Mouse (Mus musculus) kidney, postnatal 10 days (tissue): Measurements from ENCODE around the gene Scube2.

Source experiments
- DNase-seq: peaks from one replicate; pipeline ENCODE4 v3.0.0; 2021; ENCODE audit warnings: mixed read lengths

Scube2 gene

DNA sequence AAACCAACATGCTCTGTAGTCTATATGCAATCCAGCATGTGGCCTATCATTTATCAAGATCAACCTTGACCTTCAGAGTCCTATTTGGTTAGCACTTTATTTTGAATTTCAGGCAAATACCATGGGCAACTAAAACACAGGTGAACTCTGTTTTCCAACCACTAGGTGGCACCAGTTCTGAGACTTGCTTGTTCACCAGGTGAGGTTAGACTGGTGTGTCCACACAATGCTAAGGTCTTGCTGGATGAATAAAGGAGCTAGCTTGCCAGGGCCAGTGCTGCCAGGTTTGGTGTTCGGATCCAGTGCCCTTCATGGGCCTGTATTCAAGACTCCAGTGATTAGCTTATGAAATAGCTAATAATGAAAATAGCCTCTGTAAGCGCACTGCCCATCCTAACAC lies 72.7 kb downstream of the Scube2 start:
- DNase-seq, result peak; percentile 73

DNA sequence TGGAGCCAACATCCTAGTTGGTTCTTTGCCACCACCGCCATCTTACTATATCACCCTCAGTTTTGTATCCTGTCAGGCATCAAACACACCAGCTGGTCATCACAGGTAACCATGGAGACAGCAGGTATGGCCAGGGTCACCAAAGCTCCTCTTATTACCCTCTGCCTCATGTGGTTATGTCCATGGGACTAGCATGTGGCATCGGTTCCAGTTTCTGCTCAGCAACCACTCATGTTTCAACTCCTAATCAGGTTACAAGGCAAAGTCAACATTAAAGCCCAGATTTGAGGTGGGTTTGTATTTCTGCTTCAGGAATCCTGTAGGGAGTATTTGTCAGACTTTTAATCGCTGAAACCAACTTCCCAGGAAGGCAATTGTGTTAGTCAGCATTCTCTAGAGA lies 74.7 kb downstream of the Scube2 start:
- no peak for DNase-seq

DNA sequence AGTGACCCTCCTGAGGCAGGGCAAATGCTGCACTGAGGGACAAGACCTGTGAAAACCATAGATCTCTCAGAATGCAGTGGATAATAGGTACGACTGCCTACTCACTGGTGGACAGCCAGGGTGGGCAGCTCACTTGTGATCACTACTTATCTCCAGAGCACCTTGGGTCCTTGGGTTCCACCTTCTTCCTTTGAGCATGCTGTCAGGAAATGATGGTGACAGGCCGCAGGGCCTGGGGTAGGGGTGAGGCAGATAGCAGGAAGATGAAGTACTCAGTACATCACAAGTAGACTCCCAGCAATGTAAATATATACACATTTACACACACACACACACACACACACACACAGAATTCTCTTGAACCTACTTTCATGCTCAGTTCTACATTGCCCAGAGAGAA lies 77.6 kb downstream of the Scube2 start:
- no peak for DNase-seq

DNA sequence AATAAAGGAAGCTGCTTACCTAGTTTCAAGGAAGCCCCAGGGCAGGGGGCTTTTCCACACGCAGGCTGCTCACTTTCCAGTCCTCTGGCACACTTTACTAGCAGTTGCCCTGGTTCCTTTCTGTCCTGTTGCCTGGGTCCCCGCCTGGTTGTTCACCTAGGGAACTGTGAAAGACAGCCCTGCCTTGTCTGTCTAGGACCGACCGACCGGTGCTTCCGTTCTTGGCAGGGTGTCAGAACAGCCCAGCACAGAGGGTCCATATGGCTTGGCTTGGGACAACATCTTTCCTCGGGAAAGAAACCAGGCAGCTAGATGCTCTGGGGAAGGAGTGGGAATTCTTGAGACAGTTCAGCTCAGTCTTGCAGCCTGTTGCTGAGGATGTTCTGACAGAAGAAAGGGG lies 82.2 kb downstream of the Scube2 start:
- DNase-seq, result no peak

DNA sequence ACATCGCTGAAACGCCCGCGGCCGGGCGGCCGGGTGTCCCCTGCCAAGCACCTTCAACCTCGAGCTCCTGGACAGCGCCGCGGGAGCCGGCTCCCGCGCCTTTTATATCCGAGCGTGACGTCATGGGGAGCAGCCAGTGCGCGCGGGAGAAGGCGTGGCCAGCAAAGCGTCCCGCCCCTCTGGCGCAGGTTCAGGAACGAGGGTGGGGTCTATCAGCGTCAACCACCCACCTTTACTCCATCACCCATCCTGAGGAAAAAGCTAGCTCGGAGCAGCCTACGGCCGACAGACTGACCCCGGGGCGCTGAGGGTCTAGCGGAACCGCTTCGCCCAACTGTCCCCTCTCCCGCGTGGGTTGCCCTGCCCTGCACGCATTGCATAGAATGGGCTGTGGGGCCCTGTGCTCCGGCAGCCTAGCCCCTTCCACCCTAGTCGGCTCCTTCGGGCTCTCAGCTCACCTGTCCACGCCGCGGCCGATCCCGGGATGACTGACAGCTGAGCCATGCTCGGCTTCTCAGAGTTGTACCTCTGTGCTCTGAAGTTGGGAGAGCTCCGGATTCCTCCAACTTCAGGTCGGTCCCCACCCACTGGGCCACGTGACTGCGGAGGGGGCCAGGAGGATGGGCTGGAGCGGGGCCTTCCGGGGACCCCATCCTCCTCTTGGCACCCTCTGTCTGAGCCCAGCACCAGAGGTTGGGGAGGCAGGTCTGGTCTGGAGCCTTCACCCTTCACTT lies 83.8 kb downstream of the Scube2 start, which contains the start of gene Nrip3:
Gene Nrip3 (minus strand): TSS at position 556 of the 734 bp plus-strand sequence.
- peak; percentile 84 for DNase-seq

DNA sequence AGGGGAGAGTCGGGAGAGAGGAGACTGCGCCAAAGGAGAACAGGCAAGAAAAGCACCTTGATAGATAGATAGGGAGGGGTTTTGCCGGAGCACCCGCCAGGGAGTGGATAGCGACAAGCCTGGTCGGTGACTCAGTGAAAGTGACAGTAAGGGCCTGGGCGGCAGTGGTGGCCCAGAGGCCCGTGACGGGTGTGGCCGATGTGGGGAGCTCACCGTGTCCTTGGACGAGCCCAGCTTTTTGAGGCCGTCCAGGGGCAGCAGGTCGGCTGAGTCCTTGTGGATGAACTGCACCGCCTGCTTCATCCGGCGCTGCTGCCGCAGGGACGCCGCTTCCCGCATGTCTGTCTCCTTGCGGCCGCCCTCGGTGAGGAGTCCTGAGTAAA lies 84.4 kb downstream of the Scube2 start:
- DNase-seq, result no peak

DNA sequence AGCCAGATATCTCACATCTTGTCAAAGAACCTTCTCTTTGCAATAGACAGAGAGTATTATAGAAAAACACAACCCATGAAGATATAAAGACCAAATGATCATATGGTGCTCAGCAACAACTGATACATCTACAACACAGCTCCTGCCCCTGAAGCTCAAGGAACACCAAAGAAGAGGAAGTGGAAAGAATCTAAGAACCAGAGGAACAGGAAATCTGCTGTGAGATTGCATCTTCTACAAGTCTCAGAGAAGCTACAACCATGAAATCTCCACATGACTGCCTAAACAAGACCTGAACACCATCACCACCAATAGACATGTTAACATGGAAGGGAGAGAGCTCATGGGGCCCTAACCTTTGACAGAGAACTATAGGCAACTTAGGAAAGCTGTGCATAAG lies 93.2 kb downstream of the Scube2 start:
- no peak for DNase-seq

DNA sequence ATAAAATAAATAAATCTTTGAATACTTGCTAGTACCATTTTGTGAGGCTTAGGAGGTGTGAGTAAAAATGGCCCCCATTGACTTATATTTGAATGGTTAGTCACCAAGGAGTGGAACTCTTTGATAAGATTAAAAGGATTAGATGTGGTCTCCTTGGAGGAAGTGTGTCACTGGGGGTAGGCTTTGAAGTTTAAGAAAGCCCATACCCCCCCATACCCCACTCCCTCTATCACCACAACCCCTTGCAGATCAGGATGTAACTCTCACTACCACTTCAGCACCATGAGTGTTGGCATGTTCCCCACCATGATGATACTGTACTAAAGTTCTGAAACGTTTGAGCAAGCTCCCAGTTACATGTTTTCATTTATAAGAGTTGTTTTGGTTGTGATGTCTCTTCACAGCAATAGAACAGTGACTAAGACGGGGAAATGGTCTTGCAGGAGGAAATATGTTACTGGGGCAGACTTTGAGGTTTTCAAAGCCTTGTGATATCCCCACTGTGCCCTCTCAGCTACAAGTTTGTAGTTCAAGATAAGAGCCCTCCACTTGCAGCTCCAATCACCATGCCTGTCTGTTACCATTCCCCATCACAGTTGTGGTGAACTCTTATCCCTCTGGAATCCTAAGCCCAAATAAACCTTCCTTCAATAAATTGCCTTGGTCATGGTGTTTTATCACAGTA lies 96.6 kb downstream of the Scube2 start:
- no peak for DNase-seq

DNA sequence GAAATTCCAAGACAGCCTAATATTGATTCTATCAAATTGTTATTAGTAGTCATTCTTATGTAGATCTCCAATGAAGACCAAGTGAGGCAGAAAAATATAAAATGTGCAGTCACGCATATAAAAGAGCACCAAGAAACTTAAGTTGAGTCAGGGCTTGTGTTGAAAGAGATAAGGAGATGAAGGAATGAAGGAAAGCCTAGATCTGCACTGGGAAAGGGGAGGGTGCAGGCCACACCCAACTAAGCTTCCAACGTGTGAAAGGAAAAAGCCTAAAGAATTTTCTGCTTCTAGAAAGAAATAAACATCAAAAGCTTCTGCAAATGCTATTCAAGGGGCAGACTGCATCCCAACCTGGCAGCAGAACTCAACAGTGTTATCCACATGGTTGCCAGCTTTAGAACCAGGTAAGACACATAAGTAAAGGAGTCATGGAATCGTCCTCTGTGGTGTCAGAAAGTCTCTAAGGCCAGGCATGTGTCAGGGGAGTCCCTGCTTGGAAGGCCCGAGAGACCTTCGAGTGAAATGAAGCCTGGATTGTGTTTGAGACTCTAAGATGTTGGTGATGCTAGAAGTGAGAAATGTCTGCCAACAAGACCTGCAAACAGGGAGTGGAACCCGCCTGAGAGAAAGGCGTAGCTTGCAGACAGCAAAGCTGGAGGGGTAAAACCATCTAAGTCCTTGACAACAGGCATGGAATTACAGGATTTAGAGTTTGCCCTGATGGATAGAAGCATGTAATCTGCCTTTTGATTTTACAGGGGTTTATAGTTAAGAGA lies 97.7 kb downstream of the Scube2 start:
- no peak for DNase-seq

DNA sequence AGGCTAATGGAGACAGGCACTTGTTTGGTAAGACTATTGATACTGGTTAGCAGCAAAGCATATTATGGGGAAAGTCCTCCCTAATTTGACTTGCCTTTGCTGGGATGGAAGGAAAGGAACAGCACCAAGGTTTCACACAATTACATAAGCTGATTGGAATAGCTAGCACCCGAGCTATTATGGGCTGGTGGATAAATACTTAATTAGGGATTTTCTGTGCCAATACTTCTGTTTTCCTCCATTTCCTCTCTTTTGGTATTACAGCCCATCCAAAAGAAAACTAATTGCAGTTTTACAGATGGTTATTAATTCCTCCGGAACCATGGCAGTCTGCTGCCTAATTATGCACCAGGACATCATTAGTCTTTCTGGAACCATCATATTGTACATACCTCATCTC lies 101.5 kb downstream of the Scube2 start:
- DNase-seq, result no peak

DNA sequence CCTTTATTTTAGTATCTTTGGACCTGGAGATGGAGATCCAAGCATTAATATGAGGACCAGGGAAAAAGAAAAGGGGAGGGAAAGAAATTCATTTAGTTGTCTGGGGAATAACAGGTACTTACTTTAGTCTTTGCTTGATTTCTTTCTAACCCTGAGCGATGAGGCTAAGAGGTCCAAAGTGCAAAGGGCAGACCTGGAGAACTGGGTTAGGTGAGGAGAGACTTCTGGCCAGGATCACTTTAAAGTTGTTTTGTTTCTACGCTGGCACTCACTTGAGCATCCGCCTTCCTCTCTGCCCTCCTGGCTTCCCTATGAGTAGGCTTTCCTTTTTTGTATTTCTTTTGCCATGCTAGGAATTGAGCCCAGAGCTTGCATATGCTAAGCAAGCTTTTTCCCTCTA lies 109.2 kb downstream of the Scube2 start:
- no peak for DNase-seq

DNA sequence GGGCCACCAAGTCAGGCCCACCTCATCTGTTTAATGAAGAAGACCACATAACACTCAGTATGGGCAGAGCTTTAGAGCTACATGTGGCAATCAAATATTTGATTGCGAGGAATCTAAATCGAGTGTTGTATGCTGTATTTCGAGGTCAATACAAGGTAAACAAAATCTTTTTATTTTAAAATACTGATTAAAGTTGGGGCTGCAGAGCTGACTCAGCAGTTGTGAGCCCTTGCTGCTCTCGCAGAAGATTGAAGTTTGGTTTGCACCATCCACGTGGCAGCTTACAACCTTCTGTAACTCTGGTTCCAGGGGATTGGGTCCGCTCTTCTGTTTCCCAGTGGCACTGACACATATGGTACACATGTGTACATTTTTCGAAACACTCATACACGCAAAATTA lies 111.4 kb downstream of the Scube2 start:
- no peak for DNase-seq

DNA sequence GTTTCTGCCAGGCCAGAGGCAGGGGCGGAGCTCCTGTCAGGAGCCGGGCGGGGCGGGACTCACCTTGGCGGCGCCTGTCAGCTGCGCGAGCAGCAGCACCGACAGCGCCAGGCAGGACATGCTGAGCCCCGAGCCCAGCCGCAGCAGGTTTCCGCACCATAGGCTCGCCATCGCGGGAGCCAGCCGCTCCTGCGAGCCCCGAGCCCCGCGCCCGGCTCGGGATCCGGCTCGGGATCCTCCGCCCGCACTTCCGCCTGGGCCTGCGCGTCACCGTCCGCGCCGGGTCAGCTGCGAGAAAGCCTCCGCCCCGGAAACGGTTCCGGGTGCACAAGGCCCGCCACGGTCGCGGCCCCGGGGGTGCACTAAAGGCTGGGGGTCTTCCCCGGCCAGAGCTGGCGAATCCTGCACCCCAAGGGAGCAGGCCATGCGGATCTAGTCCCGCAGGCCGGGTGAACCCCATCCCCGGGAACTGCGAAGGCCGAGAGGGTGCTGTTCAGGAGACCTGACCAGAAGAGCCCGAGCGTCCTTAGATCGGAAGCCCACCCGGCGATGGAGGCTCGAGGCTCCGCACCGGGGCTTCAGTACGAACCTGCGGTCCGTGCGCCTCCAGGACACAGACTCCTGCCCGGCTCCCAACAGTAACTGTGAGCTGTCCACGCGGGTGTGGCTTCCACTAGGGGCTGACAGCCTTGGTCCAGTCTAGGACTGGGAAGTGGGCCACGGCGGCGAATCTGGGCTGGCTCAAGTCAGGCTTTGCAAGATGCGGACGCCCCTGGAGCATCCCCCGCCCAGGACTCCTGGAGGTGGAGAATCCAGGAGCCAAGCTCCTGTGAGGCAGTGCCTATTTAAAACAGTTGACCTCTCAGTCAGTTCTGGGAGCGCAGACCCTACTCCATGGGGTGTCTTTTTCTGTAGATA lies 113.2 kb downstream of the Scube2 start, which contains the start of gene Tmem9b:
Gene Tmem9b (minus strand): TSS at position 868 of the 918 bp plus-strand sequence.
- peak; percentile 91 for DNase-seq

DNA sequence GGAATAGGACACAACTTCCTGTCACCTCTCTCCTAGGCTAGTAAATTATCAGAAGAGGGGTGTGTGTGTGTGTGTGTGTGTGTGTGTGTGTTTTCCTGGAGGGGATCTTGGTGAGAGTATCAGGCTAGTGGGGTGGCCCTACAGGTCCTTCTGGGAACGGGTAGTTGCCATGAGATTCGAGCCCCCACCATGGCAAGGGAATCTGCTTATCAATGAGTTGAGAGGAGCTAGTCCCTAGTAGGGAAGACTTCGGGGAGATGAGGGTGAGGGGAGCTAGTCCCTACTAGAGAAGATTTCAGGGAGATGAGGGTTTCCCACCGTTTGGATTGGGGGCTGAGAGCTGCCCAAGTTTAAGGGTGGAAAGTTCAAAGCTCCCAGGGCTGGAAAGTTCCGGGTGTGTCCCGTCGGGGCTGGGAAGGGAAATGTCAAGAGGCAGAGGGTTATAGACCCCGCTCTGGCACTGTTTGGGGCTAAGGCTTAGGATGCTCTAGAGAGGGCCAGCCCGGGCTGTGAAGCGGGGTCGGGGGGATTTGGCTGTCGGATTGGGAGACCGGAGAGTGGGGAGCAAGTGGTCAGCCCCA lies 114.0 kb downstream of the Scube2 start:
- peak; percentile 32 for DNase-seq
